ENCODE assay signal across 24 mouse cellular contexts in genomic region chr7:6364761-6365160, GRCm38 (mm10). TPM values are rescaled to one million over a fixed set of nuclear protein-coding genes. Genes with fewer than 3 reads are reported as not detected.
DNase-seq lines count a peak whose midpoint lies in the region; ATAC-seq and TF ChIP-seq lines count a peak whose summit lies in the region.
"Had no signal": no experiment of that assay in that cellular context is flagged by ENCODE, and none has a peak within 500 bp of the region (broad histone marks: within the 10 kb centered on the region; RNA-seq: fewer than 3 reads in every experiment).

No protein-coding gene starts in this region.

- no peaks in the 10 kb centered on the region for H3K9me3 ChIP-seq in hindbrain, embryonic 14.5 days (ENCODE audit: control insufficient read depth, low read length)
- no peaks in the 10 kb centered on the region for H3K9me3 ChIP-seq in hindbrain, embryonic 13.5 days
- no peaks in the 10 kb centered on the region for H3K9me3 ChIP-seq in neural tube, embryonic 15.5 days (replicated peaks)
- no peaks in the 10 kb centered on the region for H3K9me3 ChIP-seq in MEL (replicated peaks; ENCODE audit: insufficient read depth, low read length)
- H3K9me3 ChIP-seq in intestine, embryonic 15.5 days = no peaks in the 10 kb centered on the region
- H3K9me3 ChIP-seq: embryonic facial prominence, embryonic 10.5 days; forebrain, embryonic 15.5 days; heart, embryonic 15.5 days; liver, embryonic 12.5 days; midbrain, embryonic 12.5 days had no signal

- peak overlapping the region; percentile 65; the same call in 1 of the 2 replicates for H3K4me2 ChIP-seq in hindbrain, embryonic 14.5 days (replicated peaks)
- no peak overlapping the region for H3K4me2 ChIP-seq in hindbrain, embryonic 13.5 days
- H3K4me2 ChIP-seq in neural tube, embryonic 15.5 days = peak overlapping the region; percentile 71; the same call in 1 of the 2 replicates
- no peak overlapping the region for H3K4me2 ChIP-seq in intestine, embryonic 15.5 days (replicated peaks)

- no peaks in the 10 kb centered on the region for H3K79me2 ChIP-seq in MEL (ENCODE audit: control insufficient read depth, insufficient read depth, low read length, poor library complexity)

- no peak overlapping the region for H3K9ac ChIP-seq in hindbrain, embryonic 14.5 days
- no peak overlapping the region for H3K9ac ChIP-seq in hindbrain, embryonic 13.5 days
- no peak overlapping the region for H3K9ac ChIP-seq in neural tube, embryonic 15.5 days (replicated peaks)
- no peak overlapping the region for H3K9ac ChIP-seq in MEL (ENCODE audit: control insufficient read depth, low read depth, low read length, poor library complexity, severe bottlenecking)
- H3K9ac ChIP-seq in intestine, embryonic 15.5 days = no peak overlapping the region
- H3K9ac ChIP-seq: forebrain, embryonic 15.5 days; midbrain, embryonic 12.5 days had no signal

- no peak for DNase-seq in hindbrain, embryonic 14.5 days (ENCODE audit: low spot score)
- DNase-seq in neural tube, embryonic 10.5 days (ENCODE audit: extremely low spot score, low spot score) = no peak
- peak; percentile 75 for DNase-seq in MEL (ENCODE audit: low read depth, low spot score)
- DNase-seq in testis, postnatal 10 days (ENCODE audit: low spot score) = no peak
- DNase-seq: adrenal gland, adult 2 months; cerebellum, adult 8-10 months; gastrocnemius, postnatal 36 days; heart, postnatal 4 days; kidney, adult 2 months; kidney, postnatal 25 days; lung, embryonic 14.5 days; thymus, postnatal 36 days had no signal

- TF ChIP-seq RAD21 in MEL (IDR thresholded peaks at IDR 0.05; ENCODE audit: low read depth, low read length) = no peak

- no peak for ATAC-seq in hindbrain, embryonic 14.5 days (ENCODE audit: low FRiP score)
- ATAC-seq in hindbrain, embryonic 13.5 days (ENCODE audit: low FRiP score) = no peak
- ATAC-seq in neural tube, embryonic 15.5 days (ENCODE audit: low FRiP score) = no peak
- no peak for ATAC-seq in intestine, embryonic 15.5 days
- ATAC-seq: forebrain, embryonic 15.5 days; liver, embryonic 12.5 days had no signal

- H3K36me3 ChIP-seq in hindbrain, embryonic 14.5 days (replicated peaks; ENCODE audit: control insufficient read depth, insufficient read depth) = no peaks in the 10 kb centered on the region
- H3K36me3 ChIP-seq in hindbrain, embryonic 13.5 days = no peaks in the 10 kb centered on the region
- H3K36me3 ChIP-seq in neural tube, embryonic 15.5 days = no peaks in the 10 kb centered on the region
- H3K36me3 ChIP-seq in MEL (ENCODE audit: control insufficient read depth in 1 of 2, insufficient read depth in 2 of 2, low read length in 2 of 2) = peaks cover 0 to 12% of the 10 kb centered on the region in 2 experiments; a peak in 2 of 4 replicates
- H3K36me3 ChIP-seq in intestine, embryonic 15.5 days = no peaks in the 10 kb centered on the region
- H3K36me3 ChIP-seq: embryonic facial prominence, embryonic 10.5 days; forebrain, embryonic 15.5 days; heart, embryonic 15.5 days; liver, embryonic 12.5 days; midbrain, embryonic 12.5 days had no signal

- no peak overlapping the region for H3K4me3 ChIP-seq in hindbrain, embryonic 14.5 days (replicated peaks; ENCODE audit: low read length)
- no peak overlapping the region for H3K4me3 ChIP-seq in hindbrain, embryonic 13.5 days
- H3K4me3 ChIP-seq in neural tube, embryonic 15.5 days (replicated peaks) = no peak overlapping the region
- H3K4me3 ChIP-seq in MEL (ENCODE audit: control insufficient read depth in 1 of 2, insufficient read depth in 1 of 2, low read depth in 2 of 2, low read length in 2 of 2) = no peak overlapping the region
- H3K4me3 ChIP-seq in intestine, embryonic 15.5 days (replicated peaks) = no peak overlapping the region
- H3K4me3 ChIP-seq: left cerebral cortex, adult 2 months had no signal

- WGBS in hindbrain, embryonic 14.5 days = 67% methylated on average over 1 of the region's 1 CpGs
- 59% methylated on average over 1 of the region's 1 CpGs for WGBS in hindbrain, embryonic 13.5 days
- 76% methylated on average over 1 of the region's 1 CpGs for WGBS in neural tube, embryonic 15.5 days
- WGBS in intestine, embryonic 15.5 days = 68% methylated on average over 1 of the region's 1 CpGs

- TF ChIP-seq EP300 in MEL (IDR thresholded peaks at IDR 0.05; ENCODE audit: low read depth in 1 of 2, low read length in 2 of 2) = no peak

- H3K27me3 ChIP-seq in hindbrain, embryonic 14.5 days (ENCODE audit: control insufficient read depth, insufficient read depth, low read length) = no peaks in the 10 kb centered on the region
- H3K27me3 ChIP-seq in hindbrain, embryonic 13.5 days = no peaks in the 10 kb centered on the region
- no peaks in the 10 kb centered on the region for H3K27me3 ChIP-seq in neural tube, embryonic 15.5 days (replicated peaks)
- H3K27me3 ChIP-seq in MEL (ENCODE audit: control insufficient read depth in 1 of 2, insufficient read depth in 2 of 2, low read length in 2 of 2) = no peaks in the 10 kb centered on the region
- no peaks in the 10 kb centered on the region for H3K27me3 ChIP-seq in intestine, embryonic 15.5 days (replicated peaks)
- H3K27me3 ChIP-seq: forebrain, embryonic 15.5 days; heart, embryonic 15.5 days; liver, embryonic 12.5 days; midbrain, embryonic 12.5 days had no signal

- peaks cover 14% of the 10 kb centered on the region; the same call in 1 of the 2 replicates for H3K4me1 ChIP-seq in hindbrain, embryonic 14.5 days (replicated peaks; ENCODE audit: control insufficient read depth, insufficient read depth, low read length)
- peaks cover 15% of the 10 kb centered on the region for H3K4me1 ChIP-seq in hindbrain, embryonic 13.5 days (replicated peaks)
- H3K4me1 ChIP-seq in neural tube, embryonic 15.5 days = peaks cover 19% of the 10 kb centered on the region
- peaks cover 2 to 5% of the 10 kb centered on the region in 2 experiments; a peak in 3 of 4 replicates for H3K4me1 ChIP-seq in MEL (ENCODE audit: control insufficient read depth in 1 of 2, insufficient read depth in 2 of 2, low read length in 2 of 2)
- H3K4me1 ChIP-seq in intestine, embryonic 15.5 days (replicated peaks) = 0 out of 2 replicates have a peak, but pooled peaks cover 6% of the 10 kb centered on the region

- no peak for TF ChIP-seq POLR2A in MEL (IDR thresholded peaks at IDR 0.05; ENCODE audit: control insufficient read depth in 1 of 2, insufficient read depth in 1 of 2, low read depth in 1 of 2, low read length in 2 of 2, poor library complexity in 1 of 2)

- H3K27ac ChIP-seq in hindbrain, embryonic 14.5 days = no peak overlapping the region
- H3K27ac ChIP-seq in hindbrain, embryonic 13.5 days = no peak overlapping the region
- H3K27ac ChIP-seq in neural tube, embryonic 15.5 days (replicated peaks) = no peak overlapping the region
- H3K27ac ChIP-seq in MEL (ENCODE audit: control insufficient read depth, low read depth, low read length) = no peak overlapping the region; the same call in 1 of the 2 replicates
- H3K27ac ChIP-seq in intestine, embryonic 15.5 days = no peak overlapping the region
- H3K27ac ChIP-seq: embryonic facial prominence, embryonic 10.5 days; forebrain, embryonic 15.5 days; heart, embryonic 15.5 days; left cerebral cortex, adult 2 months; macrophage; midbrain, embryonic 12.5 days had no signal

- TF ChIP-seq CTCF in MEL (IDR thresholded peaks at IDR 0.05 in 2 of 3, conservative IDR thresholded peaks at IDR 0.05 in 1 of 3; ENCODE audit: control insufficient read depth in 1 of 3, insufficient read depth in 1 of 3, low read depth in 2 of 3, low read length in 3 of 3, poor library complexity in 1 of 3, severe bottlenecking in 1 of 3) = no peak

RNA-seq across cellular contexts. Expression of gene Zfp78, which starts 1.7 kb away (rescaled TPM):
- 5.7 and 6.6 TPM in 2 replicates for polyA plus RNA-seq in hindbrain, embryonic 14.5 days (2014; fragmentation: Nextera tagmentation; extraction: Ambion mirVana)
- 3.6 and 4.2 TPM in 2 replicates for polyA plus RNA-seq in hindbrain, embryonic 13.5 days (2015; fragmentation: Nextera tagmentation; extraction: Ambion mirVana)
- 4.0 and 5.9 TPM in 2 replicates for polyA plus RNA-seq in neural tube, embryonic 15.5 days (2015; fragmentation: Nextera tagmentation; extraction: Ambion mirVana)
- total RNA-seq in MEL (2012; rRNA removed) = 0.42 and 0.50 TPM in 2 replicates
- polyA plus RNA-seq in MEL (2012; ENCODE audit: insufficient read depth in 1 of 2, insufficient read length in 2 of 2, low read depth in 1 of 2, low replicate concordance in 2 of 2, missing spikeins in 1 of 2) = under 1 TPM in 1 of 2 experiments, not detected in 1; 0.67 TPM
- 2.0 and 2.3 TPM in 2 replicates for polyA plus RNA-seq in intestine, embryonic 15.5 days (2015; fragmentation: Nextera tagmentation; extraction: Ambion mirVana)

RNA-seq across cellular contexts. Expression of gene Zfp28, which starts 18.3 kb away (rescaled TPM):
- polyA plus RNA-seq in hindbrain, embryonic 14.5 days (2014; fragmentation: Nextera tagmentation; extraction: Ambion mirVana) = 15.2 and 16.0 TPM in 2 replicates
- 16.2 and 17.0 TPM in 2 replicates for polyA plus RNA-seq in hindbrain, embryonic 13.5 days (2015; fragmentation: Nextera tagmentation; extraction: Ambion mirVana)
- 13.2 and 13.8 TPM in 2 replicates for polyA plus RNA-seq in neural tube, embryonic 15.5 days (2015; fragmentation: Nextera tagmentation; extraction: Ambion mirVana)
- 1.6 and 2.8 TPM in 2 replicates for total RNA-seq in MEL (2012; rRNA removed)
- 1 to 10 TPM in 1 of 2 experiments, not detected in 1; 3.3 TPM for polyA plus RNA-seq in MEL (2012; ENCODE audit: insufficient read depth in 1 of 2, insufficient read length in 2 of 2, low read depth in 1 of 2, low replicate concordance in 2 of 2, missing spikeins in 1 of 2)
- polyA plus RNA-seq in intestine, embryonic 15.5 days (2015; fragmentation: Nextera tagmentation; extraction: Ambion mirVana) = 7.8 and 8.2 TPM in 2 replicates

RNA-seq across cellular contexts. Expression of gene Gm3854, which starts 21.2 kb away (rescaled TPM):
- polyA plus RNA-seq in hindbrain, embryonic 14.5 days (2014; fragmentation: Nextera tagmentation; extraction: Ambion mirVana) = 5.9 and 6.5 TPM in 2 replicates
- 6.7 and 9.0 TPM in 2 replicates for polyA plus RNA-seq in hindbrain, embryonic 13.5 days (2015; fragmentation: Nextera tagmentation; extraction: Ambion mirVana)
- 7.3 and 9.0 TPM in 2 replicates for polyA plus RNA-seq in neural tube, embryonic 15.5 days (2015; fragmentation: Nextera tagmentation; extraction: Ambion mirVana)
- total RNA-seq in MEL (2012; rRNA removed) = not detected in 2 replicates
- polyA plus RNA-seq in MEL (2012; ENCODE audit: insufficient read depth in 1 of 2, insufficient read length in 2 of 2, low read depth in 1 of 2, low replicate concordance in 2 of 2, missing spikeins in 1 of 2) = not detected
- polyA plus RNA-seq in intestine, embryonic 15.5 days (2015; fragmentation: Nextera tagmentation; extraction: Ambion mirVana) = 0.85 and 1.3 TPM in 2 replicates
- polyA plus RNA-seq: adrenal gland, adult 2 months; macrophage had no signal

RNA-seq across cellular contexts. Expression of gene Zfp583, which starts 33.7 kb away (rescaled TPM):
- polyA plus RNA-seq in hindbrain, embryonic 14.5 days (2014; fragmentation: Nextera tagmentation; extraction: Ambion mirVana) = 14.4 and 18.2 TPM in 2 replicates
- 13.0 and 15.7 TPM in 2 replicates for polyA plus RNA-seq in hindbrain, embryonic 13.5 days (2015; fragmentation: Nextera tagmentation; extraction: Ambion mirVana)
- 12.7 and 13.7 TPM in 2 replicates for polyA plus RNA-seq in neural tube, embryonic 15.5 days (2015; fragmentation: Nextera tagmentation; extraction: Ambion mirVana)
- total RNA-seq in MEL (2012; rRNA removed) = not detected in 2 replicates
- not detected for polyA plus RNA-seq in MEL (2012; ENCODE audit: insufficient read depth in 1 of 2, insufficient read length in 2 of 2, low read depth in 1 of 2, low replicate concordance in 2 of 2, missing spikeins in 1 of 2)
- polyA plus RNA-seq in intestine, embryonic 15.5 days (2015; fragmentation: Nextera tagmentation; extraction: Ambion mirVana) = 4.5 and 4.9 TPM in 2 replicates

RNA-seq across cellular contexts. Expression of gene Smim17, which starts 33.8 kb away (rescaled TPM):
- 8.2 and 8.3 TPM in 2 replicates for polyA plus RNA-seq in hindbrain, embryonic 14.5 days (2014; fragmentation: Nextera tagmentation; extraction: Ambion mirVana)
- polyA plus RNA-seq in hindbrain, embryonic 13.5 days (2015; fragmentation: Nextera tagmentation; extraction: Ambion mirVana) = 3.7 and 4.2 TPM in 2 replicates
- polyA plus RNA-seq in neural tube, embryonic 15.5 days (2015; fragmentation: Nextera tagmentation; extraction: Ambion mirVana) = 7.8 and 9.5 TPM in 2 replicates
- total RNA-seq in MEL (2012; rRNA removed) = not detected in 2 replicates
- polyA plus RNA-seq in MEL (2012; ENCODE audit: insufficient read depth in 1 of 2, insufficient read length in 2 of 2, low read depth in 1 of 2, low replicate concordance in 2 of 2, missing spikeins in 1 of 2) = not detected
- 0.15 and 0.20 TPM in 2 replicates for polyA plus RNA-seq in intestine, embryonic 15.5 days (2015; fragmentation: Nextera tagmentation; extraction: Ambion mirVana)
- total RNA-seq: common myeloid progenitor, adult 5-6 weeks; heart, adult 8-10 months; heart, postnatal 4 days had no signal
- polyA plus RNA-seq: heart, embryonic 15.5 days; liver, embryonic 12.5 days; macrophage had no signal

Comparison
In these comparisons a context has a peak if more than half of its experiments do, and no peak if none do; other contexts are left out.
1. H3K4me2 ChIP-seq: peak in hindbrain, embryonic 14.5 days (single experiment) and neural tube, embryonic 15.5 days (single experiment); none in hindbrain, embryonic 13.5 days (single experiment) and intestine, embryonic 15.5 days (single experiment).